Mouse (Mus musculus): ENCODE measurements around the gene Fubp1. TPM values are rescaled to one million over a fixed set of nuclear protein-coding genes. Genes with fewer than 3 reads are reported as not detected.

The Fubp1 gene
- total and polyA plus RNA-seq, 3 experiments: 196 to 202 TPM; not detected in 1

- H3K27ac ChIP-seq (ENCODE audit: control insufficient read depth, low read depth, low read length): no peak overlapping the region
- TF ChIP-seq UBTF (IDR thresholded peaks at IDR 0.05; ENCODE audit: borderline replicate concordance, insufficient read depth, low read depth, low read length) (no peak), EP300 (IDR thresholded peaks at IDR 0.05; ENCODE audit: low read depth in 1 of 2, low read length in 2 of 2) (peak; percentile 77 to 87), CTCF (IDR thresholded peaks at IDR 0.05 in 2 of 3, conservative IDR thresholded peaks at IDR 0.05 in 1 of 3; ENCODE audit: control insufficient read depth in 1 of 3, insufficient read depth in 1 of 3, low read depth in 2 of 3, low read length in 3 of 3, poor library complexity in 1 of 3, severe bottlenecking in 1 of 3) (no peak), GATA1 (IDR thresholded peaks at IDR 0.05; ENCODE audit: low read depth, low read length) (peak; percentile 87), JUND (IDR thresholded peaks at IDR 0.05; ENCODE audit: low read depth, low read length) (no peak), NRF1 (IDR thresholded peaks at IDR 0.05; ENCODE audit: insufficient read depth, low read depth, low read length, poor library complexity, severe bottlenecking) (no peak), TBP (IDR thresholded peaks at IDR 0.05; ENCODE audit: low read depth, low read length) (no peak), SIN3A (IDR thresholded peaks at IDR 0.05; ENCODE audit: low read length) (peak; percentile 90), ETS1 (IDR thresholded peaks at IDR 0.05; ENCODE audit: low read depth, low read length) (peak; percentile 87), GABPA (IDR thresholded peaks at IDR 0.05; ENCODE audit: low read depth, low read length) (no peak), USF2 (IDR thresholded peaks at IDR 0.05; ENCODE audit: borderline replicate concordance in 1 of 2, insufficient read depth in 1 of 2, low read depth in 1 of 2, low read length in 2 of 2) (no peak), SMC3 (IDR thresholded peaks at IDR 0.05; ENCODE audit: low read depth, low read length) (no peak), MYC (IDR thresholded peaks at IDR 0.05; ENCODE audit: low read depth, low read length) (peak; percentile 73; the same call in 1 of the 2 replicates), MXI1 (IDR thresholded peaks at IDR 0.05; ENCODE audit: low read depth, low read length) (peak; percentile 89), TAL1 (IDR thresholded peaks at IDR 0.05; ENCODE audit: low read length) (peak; percentile 74), MAX (IDR thresholded peaks at IDR 0.05; ENCODE audit: low read length) (peak; percentile 82), POLR2A (IDR thresholded peaks at IDR 0.05; ENCODE audit: control insufficient read depth in 1 of 2, insufficient read depth in 1 of 2, low read depth in 1 of 2, low read length in 2 of 2, poor library complexity in 1 of 2) (no peak; a peak in 1 of 4 replicates), MAZ (IDR thresholded peaks at IDR 0.05; ENCODE audit: low read depth, low read length) (no peak), ZMIZ1 (IDR thresholded peaks at IDR 0.05; ENCODE audit: low read depth, low read length) (no peak), MAFK (IDR thresholded peaks at IDR 0.05; ENCODE audit: borderline replicate concordance, low read depth, low read length) (no peak), BHLHE40 (IDR thresholded peaks at IDR 0.05; ENCODE audit: borderline replicate concordance, low read depth, low read length) (peak; percentile 90), ZC3H11A (IDR thresholded peaks at IDR 0.05; ENCODE audit: low read depth, low read length) (no peak), MEF2A (IDR thresholded peaks at IDR 0.05; ENCODE audit: extremely low read depth, insufficient replicate concordance, low read depth, low read length, poor library complexity, severe bottlenecking) (no peak), POLR2AphosphoS5 (IDR thresholded peaks at IDR 0.05; ENCODE audit: borderline replicate concordance, low read depth, low read length) (no peak), RCOR1 (IDR thresholded peaks at IDR 0.05; ENCODE audit: low read depth, low read length) (peak; percentile 61; the same call in 1 of the 2 replicates), CHD2 (IDR thresholded peaks at IDR 0.05; ENCODE audit: low read length) (no peak), TCF12 (IDR thresholded peaks at IDR 0.05; ENCODE audit: low read depth, low read length) (peak; percentile 95), RAD21 (IDR thresholded peaks at IDR 0.05; ENCODE audit: low read depth, low read length) (no peak), USF1 (IDR thresholded peaks at IDR 0.05; ENCODE audit: low read depth, low read length) (peak; percentile 67), MYB (IDR thresholded peaks at IDR 0.05; ENCODE audit: low read depth, low read length) (0 out of 2 replicates have a peak, but pooled peaks have one; percentile 28)
- no peaks in the 10 kb centered on the region for H3K27me3 ChIP-seq (ENCODE audit: control insufficient read depth in 1 of 2, insufficient read depth in 2 of 2, low read length in 2 of 2)
- H3K36me3 ChIP-seq (ENCODE audit: control insufficient read depth in 1 of 2, insufficient read depth in 2 of 2, low read length in 2 of 2): peaks cover 38 to 81% of the 10 kb centered on the region in 2 experiments
- peak; percentile 77 for DNase-seq (ENCODE audit: low read depth, low spot score)
- H3K9ac ChIP-seq (ENCODE audit: control insufficient read depth, low read depth, low read length, poor library complexity, severe bottlenecking): no peak overlapping the region
- no peaks in the 10 kb centered on the region for H3K9me3 ChIP-seq (replicated peaks; ENCODE audit: insufficient read depth, low read length)
- H3K4me3 ChIP-seq (ENCODE audit: control insufficient read depth in 1 of 2, insufficient read depth in 1 of 2, low read depth in 2 of 2, low read length in 2 of 2): no peak overlapping the region
- H3K4me1 ChIP-seq (ENCODE audit: control insufficient read depth in 1 of 2, insufficient read depth in 2 of 2, low read length in 2 of 2): peaks cover 3 to 14% of the 10 kb centered on the region in 2 experiments
- peaks cover 7% of the 10 kb centered on the region; the same call in 1 of the 2 replicates for H3K79me2 ChIP-seq (ENCODE audit: control insufficient read depth, insufficient read depth, low read length, poor library complexity)
Measured at GRCm38 (mm10) chr3:152231333-152232100, 21.3 kb downstream of the Fubp1 start.

All from MEL (cell line).